Mouse (Mus musculus) retina, postnatal 1 day (tissue): ENCODE data around the gene Rpl10a.

Experiments used
- DNase-seq: peaks from one replicate; pipeline ENCODE4 v3.0.0-alpha.2; 2012

The Rpl10a gene

DNA sequence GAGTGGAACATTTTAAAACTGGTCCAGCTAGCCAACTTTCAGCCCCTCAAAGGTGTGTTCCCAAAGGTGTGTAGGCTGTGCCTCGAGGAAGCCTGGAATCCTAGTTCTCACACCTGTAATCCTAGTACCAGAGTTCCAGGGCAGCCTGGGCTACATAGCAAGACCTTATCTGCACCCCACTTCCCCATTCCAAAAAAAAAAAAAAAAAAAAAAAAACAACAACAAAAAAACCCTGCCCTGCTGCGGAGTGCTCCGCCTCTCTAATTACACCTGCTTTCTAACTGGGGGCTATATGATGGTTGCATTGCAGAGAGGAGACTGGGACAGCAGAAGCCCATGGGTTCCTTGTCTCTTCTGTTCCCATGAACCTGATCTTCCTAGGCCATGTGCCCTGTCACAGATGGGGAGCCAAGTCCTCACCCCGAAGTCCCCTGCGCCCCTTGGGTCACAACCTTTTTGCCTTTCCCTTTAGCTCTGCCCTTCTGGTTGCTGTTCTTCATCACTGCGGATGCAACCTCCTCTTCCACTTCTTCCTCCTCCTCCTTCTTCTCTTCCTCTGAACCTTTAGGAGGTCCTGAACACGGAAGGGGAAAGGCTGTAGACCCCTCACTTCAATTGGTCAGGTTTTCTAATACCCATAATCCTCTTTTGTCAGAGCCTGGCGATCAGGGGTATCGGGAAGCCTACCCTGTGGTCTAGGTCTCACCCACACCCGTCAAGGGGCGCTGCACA lies 33.8 kb downstream of the Rpl10a start:
- DNase-seq = peak; percentile 46

DNA sequence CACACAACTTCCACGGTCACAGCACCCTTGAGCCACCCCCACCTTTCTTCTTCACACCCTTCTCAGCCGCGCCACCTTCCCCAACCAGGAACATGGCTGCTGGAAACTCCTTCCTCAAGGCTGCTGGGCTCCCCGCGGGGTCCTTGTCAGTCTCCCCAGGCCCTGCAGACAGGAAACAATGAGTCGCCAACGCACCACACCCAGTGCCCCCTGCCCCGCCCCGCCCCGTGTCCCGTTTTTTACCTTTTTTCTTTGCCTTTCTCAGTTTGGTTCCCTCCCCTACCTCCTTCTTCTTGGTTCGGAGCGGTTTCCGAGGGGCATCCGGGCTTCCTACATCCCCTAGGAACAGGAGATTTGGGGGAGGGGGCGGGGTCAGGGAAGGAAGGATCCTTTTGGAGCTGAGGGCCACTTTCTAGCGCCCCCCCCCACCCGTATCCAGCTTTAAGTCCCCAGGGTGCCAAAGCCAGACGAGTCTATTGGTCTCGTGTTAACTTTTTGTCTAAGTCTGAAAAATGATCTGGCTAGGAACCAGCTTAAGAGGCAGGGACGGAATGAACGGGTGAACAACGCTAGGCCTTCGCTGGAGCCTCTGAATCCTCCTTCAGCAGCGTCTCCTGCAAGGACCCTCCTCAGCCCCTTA lies 34.5 kb downstream of the Rpl10a start:
- DNase-seq = no peak

DNA sequence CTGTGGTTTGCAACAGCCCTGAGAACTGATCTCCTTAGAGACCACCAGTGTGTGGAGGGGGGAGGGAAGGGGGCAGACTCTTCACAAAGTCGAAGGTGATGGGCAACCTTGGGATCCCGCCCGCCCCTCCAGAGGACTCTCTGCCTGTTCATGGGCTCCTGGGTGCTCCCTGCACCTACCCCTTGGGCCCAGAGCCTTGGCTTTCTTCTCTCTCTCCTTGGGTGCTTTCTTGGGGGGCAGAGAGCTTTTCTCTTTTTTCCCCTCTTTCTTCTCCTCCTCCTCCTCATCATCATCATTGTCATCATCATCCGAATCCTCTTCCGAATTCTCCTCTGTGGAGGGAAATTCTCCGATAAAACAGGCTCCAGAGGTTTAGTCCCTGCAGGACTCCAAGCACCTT lies 35.2 kb downstream of the Rpl10a start:
- DNase-seq = no peak

DNA sequence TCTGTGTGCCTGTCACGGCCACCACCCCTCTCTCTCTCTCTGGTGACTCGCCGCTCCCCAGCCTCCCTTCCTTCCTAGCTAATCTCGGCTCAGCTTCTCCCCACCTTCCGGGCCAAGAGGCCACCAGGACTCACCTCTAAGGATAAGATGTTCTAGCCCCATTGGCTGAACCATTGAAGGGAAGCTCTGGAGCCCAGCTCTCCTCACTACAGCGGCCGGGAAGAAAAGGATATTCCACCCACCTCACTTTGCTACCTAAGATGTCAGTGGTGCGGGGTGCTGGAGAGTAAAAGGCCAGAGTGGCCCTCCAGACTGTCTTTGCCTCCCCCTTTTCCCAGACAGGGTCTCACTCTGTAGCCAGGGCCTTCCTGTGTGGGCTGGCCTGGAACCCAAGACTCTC lies 36.9 kb downstream of the Rpl10a start, which contains the start of gene Tulp1:
TSS of gene Tulp1 (minus strand) at position 101 of the 400 bp plus-strand sequence.
- DNase-seq = no peak

DNA sequence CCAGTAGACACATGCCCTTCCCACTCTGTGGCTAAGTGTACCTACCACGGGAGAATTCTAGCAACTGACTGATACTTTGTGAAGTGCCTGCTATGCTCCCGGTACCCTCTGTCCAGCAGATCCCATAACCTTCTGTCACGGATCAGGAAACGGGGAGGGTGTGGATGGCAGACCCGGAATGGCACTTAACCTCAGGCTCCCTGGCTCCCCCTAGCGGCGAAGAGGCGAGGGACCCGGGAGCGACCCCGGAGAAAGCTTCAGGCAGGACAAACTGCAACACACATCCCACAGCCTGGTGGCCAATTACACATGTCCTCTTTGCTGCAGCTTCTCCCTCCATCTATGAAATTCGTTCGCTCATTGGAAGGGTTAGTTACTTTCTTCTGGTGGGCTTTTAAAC lies 40.2 kb downstream of the Rpl10a start:
- peak; percentile 88 for DNase-seq

DNA sequence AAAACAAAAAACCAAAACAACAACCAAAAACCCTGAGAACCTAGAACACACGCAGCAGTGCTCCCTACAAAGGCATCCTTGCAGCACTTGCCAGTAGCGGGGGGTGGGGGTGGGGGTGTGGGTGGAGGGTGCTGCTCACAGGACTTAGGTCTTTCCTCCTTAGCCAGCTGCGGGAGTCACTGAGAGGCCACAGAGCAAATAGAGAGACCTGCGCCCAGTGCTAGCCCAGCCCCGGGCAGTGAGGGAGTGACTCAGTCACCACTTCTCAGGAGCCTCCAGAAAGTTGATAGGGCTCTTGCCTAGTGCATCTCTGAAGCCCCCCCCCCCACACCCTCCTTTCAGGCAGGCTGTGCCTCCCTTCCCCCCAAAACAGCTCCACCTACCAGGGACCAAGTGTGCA lies 40.8 kb downstream of the Rpl10a start:
- DNase-seq = no peak

DNA sequence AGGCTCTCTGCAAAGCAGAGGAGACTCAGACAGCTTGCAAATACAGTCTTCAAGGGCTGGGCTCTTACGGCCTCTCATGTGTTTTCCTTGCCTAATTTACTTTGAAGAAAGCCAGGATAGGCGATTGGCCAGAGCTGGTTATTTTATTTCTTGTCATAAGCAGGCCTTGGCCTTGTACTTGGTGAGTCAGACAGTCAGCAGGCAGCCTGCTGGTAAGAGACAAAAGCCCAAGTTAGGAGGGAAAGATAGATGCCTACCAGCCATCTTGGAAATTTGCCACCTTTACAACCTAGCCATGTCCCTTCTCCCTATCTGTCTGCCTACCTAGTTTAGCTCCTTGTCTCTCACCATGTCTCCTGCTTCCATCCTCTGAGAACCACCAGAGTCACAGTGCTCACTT lies 43.0 kb downstream of the Rpl10a start:
- DNase-seq = no peak

DNA sequence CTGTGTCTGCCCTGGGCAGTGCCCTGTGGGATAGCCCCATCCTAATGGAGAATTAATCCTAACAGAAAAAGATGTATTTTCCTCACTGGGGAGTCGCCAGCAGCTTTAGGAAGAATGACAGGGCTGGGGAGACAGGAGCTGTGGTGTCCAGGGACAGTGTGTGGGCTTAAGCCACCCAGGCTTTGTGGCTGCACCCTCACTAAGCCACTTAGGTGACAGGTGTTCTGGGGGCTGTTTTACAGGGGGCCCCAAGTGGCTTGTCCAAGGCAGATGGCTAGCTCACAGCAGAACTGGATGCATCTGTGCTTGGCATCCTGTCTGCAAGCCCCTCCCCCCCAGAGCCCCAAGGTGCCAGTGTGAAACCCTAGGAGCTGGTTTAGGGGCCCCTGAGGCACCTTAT lies 43.7 kb downstream of the Rpl10a start:
- peak; percentile 74 for DNase-seq

DNA sequence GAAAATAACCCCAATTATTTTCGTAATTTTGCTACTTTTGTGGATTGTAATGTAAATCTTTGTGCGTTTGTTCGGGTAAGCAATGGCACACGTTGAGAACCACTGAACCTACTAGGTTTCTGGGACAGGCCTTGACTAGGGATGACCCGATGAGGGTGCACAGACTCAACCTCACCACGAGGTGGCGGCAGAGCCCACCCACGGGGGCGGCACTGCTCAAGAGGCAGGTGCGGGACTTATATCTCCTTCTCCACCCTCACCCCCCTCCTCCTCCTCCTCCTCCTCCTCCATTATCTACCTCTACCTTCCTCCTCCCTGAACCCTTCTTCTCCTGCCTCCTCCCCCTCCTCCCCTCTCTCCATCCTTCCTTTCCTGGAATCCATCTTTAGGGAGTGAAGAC lies 45.5 kb downstream of the Rpl10a start:
- peak; percentile 77 for DNase-seq

DNA sequence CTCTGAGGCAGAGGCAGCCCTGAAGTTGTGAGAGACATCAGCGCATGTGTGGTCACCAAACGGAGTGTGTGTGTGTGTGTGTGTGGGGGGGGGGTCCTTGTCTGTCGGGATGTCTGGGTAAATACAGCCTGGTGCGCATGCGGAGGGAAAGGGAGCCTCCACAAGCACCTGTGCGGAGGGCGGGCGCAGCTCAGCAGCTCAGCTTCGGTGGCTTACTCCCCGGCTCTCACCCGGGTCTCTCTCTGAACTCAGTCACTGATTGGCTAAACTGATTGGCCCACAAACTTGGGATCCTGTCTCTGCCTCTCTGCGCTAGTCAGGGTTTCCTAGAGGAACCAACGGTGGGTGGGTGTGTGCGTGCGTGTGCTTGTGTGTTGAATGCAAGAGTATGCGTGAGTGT lies 46.2 kb downstream of the Rpl10a start:
- DNase-seq = peak; percentile 53

DNA sequence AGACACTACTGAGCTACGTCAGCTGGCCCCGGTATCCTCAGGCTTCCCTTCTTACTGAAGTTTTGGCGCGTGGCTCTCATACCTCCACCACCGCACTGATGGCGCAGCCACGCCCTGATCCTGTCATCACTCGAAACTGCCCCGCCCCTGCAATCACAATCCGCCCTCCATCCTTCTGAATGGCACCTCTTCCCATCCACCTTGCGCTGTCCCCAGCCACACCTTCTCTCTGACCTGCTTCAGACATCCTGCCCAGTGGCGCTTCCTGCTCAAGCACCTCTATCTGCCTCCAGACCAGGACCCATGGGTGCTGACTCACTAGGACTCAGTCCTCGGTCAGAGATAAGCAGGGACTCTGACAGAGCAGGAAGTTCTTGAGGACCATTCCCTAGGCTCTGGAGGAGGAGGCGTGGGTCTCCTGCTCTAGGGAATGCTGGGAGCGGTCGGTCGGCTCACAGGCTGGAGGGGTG lies 47.4 kb downstream of the Rpl10a start:
- no peak for DNase-seq

DNA sequence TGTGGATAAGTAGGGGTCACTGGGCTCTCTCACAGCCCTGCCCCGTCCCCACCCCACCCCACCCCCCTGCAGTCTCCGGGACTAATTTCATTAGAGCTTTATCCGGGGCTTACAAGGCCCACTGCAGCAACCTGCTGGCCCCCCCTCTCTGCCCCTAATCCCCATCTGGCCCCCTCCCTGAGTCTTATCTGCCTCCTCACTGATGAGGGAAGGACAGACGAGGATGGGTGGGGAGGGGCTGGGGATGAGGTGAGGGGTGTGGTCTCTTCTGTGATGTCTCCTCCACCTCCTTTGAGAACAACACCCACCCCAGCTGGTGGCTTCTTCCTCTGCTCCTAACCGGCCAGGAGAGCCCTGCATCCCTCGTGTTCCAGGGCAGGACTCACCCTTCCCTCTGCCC lies 52.0 kb downstream of the Rpl10a start:
- peak; percentile 91 for DNase-seq
